20 mouse cellular contexts compared by ENCODE assay signal in the genomic region with DNA sequence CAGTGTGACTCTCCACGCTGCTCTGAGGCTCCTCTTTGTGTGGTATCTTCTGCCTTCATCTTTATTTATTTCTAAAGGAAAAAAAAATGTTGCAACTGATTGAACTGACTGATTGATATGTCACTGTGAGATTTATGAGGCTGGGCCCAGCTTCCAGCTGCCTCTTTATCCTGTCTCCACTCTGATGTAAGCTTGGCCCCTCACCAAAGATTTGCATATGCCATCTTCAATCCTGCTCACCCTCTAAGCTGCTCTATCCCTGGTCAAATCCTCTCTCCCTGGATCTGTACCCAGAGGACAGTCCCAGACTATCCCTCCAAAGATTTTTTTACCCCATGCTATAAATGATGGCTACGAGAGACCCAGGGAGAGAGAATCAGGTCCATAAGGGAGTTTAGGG.
"Had no signal": no experiment of that assay in that cellular context is flagged by ENCODE, and none has a peak within 500 bp of the region (broad histone marks: within the 10 kb centered on the region; RNA-seq: fewer than 3 reads in every experiment).

No protein-coding gene starts in this region.

- H3K4me3 ChIP-seq: liver, embryonic 13.5 days; midbrain, embryonic 13.5 days; myocyte; neural tube, embryonic 13.5 days had no signal

- H3K27ac ChIP-seq: liver, embryonic 13.5 days; macrophage; midbrain, embryonic 13.5 days; neural tube, embryonic 13.5 days; stomach, postnatal 0 days had no signal

- H3K9me3 ChIP-seq: liver, embryonic 13.5 days; midbrain, embryonic 13.5 days; neural tube, embryonic 13.5 days had no signal

- H3K27me3 ChIP-seq: liver, embryonic 13.5 days; midbrain, embryonic 13.5 days; neural tube, embryonic 13.5 days had no signal

- H3K4me1 ChIP-seq: liver, embryonic 13.5 days had no signal

- DNase-seq: kidney, adult 18-20 months; kidney, adult 9 months; kidney, postnatal 14 days; kidney, postnatal 4 days; liver, embryonic 13.5 days; lung, embryonic 14.5 days; right cerebral cortex, adult 18-20 months; right cerebral cortex, postnatal 14 days; right cerebral cortex, postnatal 4 days; thymus, adult 2 months; thymus, postnatal 14 days; thymus, postnatal 4 days had no signal

- H3K4me2 ChIP-seq: liver, embryonic 13.5 days; lung, embryonic 14.5 days; midbrain, embryonic 13.5 days; neural tube, embryonic 13.5 days had no signal

- H3K36me3 ChIP-seq: liver, embryonic 13.5 days; midbrain, embryonic 13.5 days; neural tube, embryonic 13.5 days had no signal

- ATAC-seq: inflammation-experienced regulatory T-cells, adult 6 months; intestine, embryonic 16.5 days; lung, postnatal 0 days; midbrain, embryonic 13.5 days had no signal

- H3K9ac ChIP-seq: liver, embryonic 13.5 days; lung, embryonic 14.5 days; midbrain, embryonic 13.5 days; neural tube, embryonic 13.5 days had no signal
